Mouse (Mus musculus) T-cell, adult 2 months (primary cell): ENCODE results near the gene Fam53a.
A peak's percentile ranks its signal among the peaks of the same experiment; 100 is the strongest.

Source experiments
- DNase-seq: peaks from one replicate; pipeline ENCODE4 v3.0.0; 2022; ENCODE audit warnings: low spot score

Fam53a gene

GRCm38 (mm10) chr5:33630615-33631014 lies 1.2 kb upstream of the Fam53a start:
- no peak for DNase-seq

- DNase-seq = peak; percentile 48
Observed at GRCm38 (mm10) chr5:33630061-33630460, 626 bp upstream of the Fam53a start.

- DNase-seq = peak; percentile 73
Observed at GRCm38 (mm10) chr5:33628820-33629300, 575 bp downstream of the Fam53a start.

- no peak for DNase-seq
Observed at GRCm38 (mm10) chr5:33627968-33628367, 1.5 kb downstream of the Fam53a start.

- no peak for DNase-seq
Observed at GRCm38 (mm10) chr5:33623766-33624165, 5.7 kb downstream of the Fam53a start.

- no peak for DNase-seq
Observed at GRCm38 (mm10) chr5:33622671-33623070, 6.8 kb downstream of the Fam53a start.

- no peak for DNase-seq
Observed at GRCm38 (mm10) chr5:33614391-33614790, 15.0 kb downstream of the Fam53a start.

GRCm38 (mm10) chr5:33611795-33612194 lies 17.6 kb downstream of the Fam53a start:
- DNase-seq = no peak

- DNase-seq = no peak
Observed at GRCm38 (mm10) chr5:33609226-33609625, 20.2 kb downstream of the Fam53a start.

GRCm38 (mm10) chr5:33607434-33607833 lies 22.0 kb downstream of the Fam53a start:
- DNase-seq = no peak

GRCm38 (mm10) chr5:33606631-33607030 lies 22.8 kb downstream of the Fam53a start:
- no peak for DNase-seq

- DNase-seq = no peak
Observed at GRCm38 (mm10) chr5:33605314-33605713, 24.1 kb downstream of the Fam53a start.

- DNase-seq = no peak
Observed at GRCm38 (mm10) chr5:33593620-33594019, 35.8 kb downstream of the Fam53a start.

- peak; percentile 60 for DNase-seq
Observed at GRCm38 (mm10) chr5:33589221-33589888, 40.1 kb downstream of the Fam53a start.

GRCm38 (mm10) chr5:33588066-33588465 lies 41.4 kb downstream of the Fam53a start:
- DNase-seq = no peak

GRCm38 (mm10) chr5:33587498-33588058 lies 41.9 kb downstream of the Fam53a start:
- DNase-seq = no peak

- DNase-seq = no peak
Observed at GRCm38 (mm10) chr5:33580336-33580735, 49.1 kb downstream of the Fam53a start.

- no peak for DNase-seq
Observed at GRCm38 (mm10) chr5:33574207-33574606, 55.2 kb downstream of the Fam53a start.

- DNase-seq = no peak
Observed at GRCm38 (mm10) chr5:33565886-33566285, 63.5 kb downstream of the Fam53a start.

- no peak for DNase-seq
Observed at GRCm38 (mm10) chr5:33556277-33556995, 73.0 kb downstream of the Fam53a start.
